Mouse (Mus musculus): ENCODE data around the gene Mknk1.

DNA sequence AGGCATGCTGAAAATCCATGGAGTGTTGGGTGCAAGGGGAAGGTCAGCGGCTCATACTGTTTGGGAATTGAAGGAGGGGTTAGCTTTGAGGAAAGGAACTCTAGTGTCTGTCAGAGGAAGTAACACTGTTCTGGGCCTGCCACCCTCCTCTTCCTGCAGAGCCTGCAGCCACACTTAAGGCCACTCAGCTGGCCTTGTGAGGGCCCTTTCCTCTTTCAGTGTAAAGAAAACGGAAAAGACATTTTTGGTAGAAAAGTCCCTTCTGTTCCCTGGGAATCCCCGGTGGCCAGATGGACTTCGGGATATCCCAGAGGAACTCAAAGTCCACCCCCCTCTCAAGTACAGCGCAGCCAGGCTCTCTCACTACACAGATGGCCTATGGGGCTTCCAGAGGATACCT lies 8.5 kb upstream of the Mknk1 start:
- TF ChIP-seq CTCF (IDR thresholded peaks at IDR 0.05; ENCODE audit: borderline replicate concordance, insufficient read depth, low read length) (no peak), POLR2A (IDR thresholded peaks at IDR 0.05; ENCODE audit: low read depth, low read length) (no peak)
